Mouse (Mus musculus): Measurements from ENCODE around the gene Hoxa3. TPM values are rescaled to one million over a fixed set of nuclear protein-coding genes. Genes with fewer than 3 reads are reported as not detected.
A peak's percentile ranks its signal among the peaks of the same experiment; 100 is the strongest.

The Hoxa3 gene
- polyA plus RNA-seq, 1 experiment from 2014 or later = 16.0 TPM

- Histone ChIP-seq H3K27ac (ENCODE audit: low read length) (no peak overlapping the region), H3K4me2 (replicated peaks; ENCODE audit: low read depth, low read length) (no peak overlapping the region), H3K4me3 (ENCODE audit: low read depth, low read length) (no peak overlapping the region)
Measured at GRCm38 (mm10) chr6:52247766-52248637, 34.9 kb upstream of the Hoxa3 start.

GRCm38 (mm10) chr6:52246916-52247315, 33.8 kb upstream of the Hoxa3 start:
- 4% methylated on average over 3 of the region's 3 CpGs for WGBS
- H3K4me3 ChIP-seq (ENCODE audit: low read depth, low read length) = no peak overlapping the region
- H3K9ac ChIP-seq (replicated peaks; ENCODE audit: low read depth, low read length) = no peak overlapping the region

More at GRCm38 (mm10) chr6:52247766-52248637, 34.9 kb upstream of the Hoxa3 start:
- no peak for ATAC-seq (ENCODE audit: insufficient number of reproducible peaks, insufficient read depth, low FRiP score, low read depth)
- no peak overlapping the region for H3K9ac ChIP-seq (replicated peaks; ENCODE audit: low read depth, low read length)
- H3K9me3 ChIP-seq (ENCODE audit: control insufficient read depth, low read depth, low read length) = no peaks in the 10 kb centered on the region
- no peaks in the 10 kb centered on the region for H3K4me1 ChIP-seq (ENCODE audit: control insufficient read depth, insufficient read depth, low read length)
- H3K36me3 ChIP-seq (ENCODE audit: control insufficient read depth, insufficient read depth, low read length) = no peaks in the 10 kb centered on the region
- peaks cover 72% of the 10 kb centered on the region for H3K27me3 ChIP-seq (ENCODE audit: control insufficient read depth, insufficient read depth, low read length)
- WGBS = 3% methylated on average over 23 of the region's 23 CpGs

DNA sequence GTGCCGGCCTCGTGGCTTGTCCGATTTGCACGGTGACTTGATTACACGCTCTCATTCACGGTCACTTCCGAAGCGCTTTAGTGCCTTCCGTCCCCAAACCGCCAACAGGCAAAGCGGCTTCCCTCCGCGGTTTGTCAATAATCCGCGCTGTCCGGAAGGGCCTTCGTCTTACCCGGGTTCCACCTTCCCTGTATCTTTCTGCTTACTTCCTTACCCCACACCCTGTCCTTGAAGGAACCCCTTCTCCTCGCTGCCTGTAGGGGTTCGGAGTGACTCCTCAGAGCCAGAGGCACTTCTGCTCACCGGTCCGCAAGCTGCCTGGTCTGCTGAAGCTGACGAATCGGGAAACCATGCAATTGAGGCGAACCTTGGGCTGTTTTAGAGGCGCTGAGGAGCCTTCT, 33.3 kb upstream of the Hoxa3 start:
- under 1% methylated on average over 26 of the region's 26 CpGs for WGBS
- H3K27me3 ChIP-seq (ENCODE audit: control insufficient read depth, insufficient read depth, low read length) = peaks cover 80% of the 10 kb centered on the region
- ATAC-seq (ENCODE audit: insufficient number of reproducible peaks, insufficient read depth, low FRiP score, low read depth) = no peak
- H3K9me3 ChIP-seq (ENCODE audit: control insufficient read depth, low read depth, low read length) = no peaks in the 10 kb centered on the region
- no peak overlapping the region for H3K27ac ChIP-seq (ENCODE audit: low read length)
- H3K4me3 ChIP-seq (ENCODE audit: low read depth, low read length) = no peak overlapping the region
- H3K4me1 ChIP-seq (ENCODE audit: control insufficient read depth, insufficient read depth, low read length) = no peaks in the 10 kb centered on the region
- no peak overlapping the region for H3K4me2 ChIP-seq (replicated peaks; ENCODE audit: low read depth, low read length)
- no peak overlapping the region for H3K9ac ChIP-seq (replicated peaks; ENCODE audit: low read depth, low read length)
- H3K36me3 ChIP-seq (ENCODE audit: control insufficient read depth, insufficient read depth, low read length) = no peaks in the 10 kb centered on the region

More at GRCm38 (mm10) chr6:52246916-52247315, 33.8 kb upstream of the Hoxa3 start:
- H3K4me1 ChIP-seq (ENCODE audit: control insufficient read depth, insufficient read depth, low read length) = no peaks in the 10 kb centered on the region
- no peaks in the 10 kb centered on the region for H3K9me3 ChIP-seq (ENCODE audit: control insufficient read depth, low read depth, low read length)
- no peak overlapping the region for H3K27ac ChIP-seq (ENCODE audit: low read length)
- no peak overlapping the region for H3K4me2 ChIP-seq (replicated peaks; ENCODE audit: low read depth, low read length)
- peaks cover 80% of the 10 kb centered on the region for H3K27me3 ChIP-seq (ENCODE audit: control insufficient read depth, insufficient read depth, low read length)
- no peaks in the 10 kb centered on the region for H3K36me3 ChIP-seq (ENCODE audit: control insufficient read depth, insufficient read depth, low read length)
- no peak for ATAC-seq (ENCODE audit: insufficient number of reproducible peaks, insufficient read depth, low FRiP score, low read depth)

- Histone ChIP-seq H3K27me3 (ENCODE audit: control insufficient read depth, insufficient read depth, low read length) (peaks cover 83% of the 10 kb centered on the region), H3K9me3 (ENCODE audit: control insufficient read depth, low read depth, low read length) (no peaks in the 10 kb centered on the region), H3K4me3 (ENCODE audit: low read depth, low read length) (0 out of 2 replicates have a peak within 1 kb of the TSS, but pooled peaks have one; percentile 8), H3K9ac (replicated peaks; ENCODE audit: low read depth, low read length) (no peak within 1 kb of the TSS), H3K27ac (ENCODE audit: low read length) (no peak within 1 kb of the TSS), H3K4me2 (replicated peaks; ENCODE audit: low read depth, low read length) (no peak within 1 kb of the TSS), H3K36me3 (ENCODE audit: control insufficient read depth, insufficient read depth, low read length) (no peaks in the 10 kb centered on the region), H3K4me1 (ENCODE audit: control insufficient read depth, insufficient read depth, low read length) (no peaks in the 10 kb centered on the region)
- under 1% methylated on average over 20 of the region's 20 CpGs for WGBS
- ATAC-seq (ENCODE audit: insufficient number of reproducible peaks, insufficient read depth, low FRiP score, low read depth) = no peak
Measured at GRCm38 (mm10) chr6:52245757-52246142, 32.6 kb upstream of the Hoxa3 start, which contains the start of gene Hoxa11. Gene Hoxa11 (minus strand): TSS chr6:52245810.

DNA sequence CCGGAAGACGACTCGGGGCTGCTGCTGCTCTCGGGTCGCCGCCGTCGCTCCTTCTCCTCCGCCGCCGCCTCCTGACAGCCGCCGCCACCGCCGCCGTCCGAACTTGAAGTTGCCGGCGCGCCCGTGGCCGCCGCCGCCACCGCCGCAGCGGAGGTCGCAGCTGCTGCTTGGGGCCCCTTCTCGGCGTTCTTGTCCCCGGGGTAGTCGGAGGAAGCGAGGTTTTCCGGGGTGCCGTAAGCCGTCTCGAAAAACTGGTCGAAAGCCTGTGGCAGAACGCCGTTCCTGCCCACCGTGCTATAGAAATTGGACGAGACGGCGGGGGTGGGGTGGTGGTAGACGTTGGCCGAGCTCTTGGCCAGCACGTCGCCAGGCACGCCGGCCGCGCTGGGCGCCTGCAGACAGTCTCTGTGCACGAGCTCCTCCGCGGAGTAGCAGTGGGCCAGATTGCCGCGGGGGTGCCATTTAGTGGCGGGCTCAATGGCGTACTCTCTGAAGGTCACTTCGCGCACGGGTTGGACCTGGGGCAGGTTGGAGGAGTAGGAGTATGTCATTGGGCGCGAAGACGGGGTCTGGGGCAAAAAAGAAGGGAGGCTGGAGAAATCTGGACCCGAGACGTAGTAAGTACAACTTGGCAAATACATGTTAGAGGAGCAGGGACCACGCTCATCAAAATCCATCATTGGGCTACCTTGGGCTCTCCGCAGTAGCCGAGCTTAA, 32.1 kb upstream of the Hoxa3 start:
- H3K36me3 ChIP-seq (ENCODE audit: control insufficient read depth, insufficient read depth, low read length) = no peaks in the 10 kb centered on the region

GRCm38 (mm10) chr6:52244471-52245039, 31.4 kb upstream of the Hoxa3 start:
- Histone ChIP-seq H3K36me3 (ENCODE audit: control insufficient read depth, insufficient read depth, low read length) (no peaks in the 10 kb centered on the region), H3K4me3 (ENCODE audit: low read depth, low read length) (0 out of 2 replicates have a peak overlapping the region, but pooled peaks have one; percentile 8), H3K27me3 (ENCODE audit: control insufficient read depth, insufficient read depth, low read length) (peaks cover 83% of the 10 kb centered on the region), H3K9me3 (ENCODE audit: control insufficient read depth, low read depth, low read length) (no peaks in the 10 kb centered on the region), H3K4me1 (ENCODE audit: control insufficient read depth, insufficient read depth, low read length) (no peaks in the 10 kb centered on the region; the same call in 1 of the 2 replicates), H3K9ac (replicated peaks; ENCODE audit: low read depth, low read length) (no peak overlapping the region), H3K4me2 (replicated peaks; ENCODE audit: low read depth, low read length) (no peak overlapping the region), H3K27ac (ENCODE audit: low read length) (no peak overlapping the region)
- no peak for ATAC-seq (ENCODE audit: insufficient number of reproducible peaks, insufficient read depth, low FRiP score, low read depth)
- 2% methylated on average over 23 of the region's 23 CpGs for WGBS

More for the DNA sequence above, 32.1 kb upstream of the Hoxa3 start:
- H3K9ac ChIP-seq (replicated peaks; ENCODE audit: low read depth, low read length) = no peak overlapping the region
- H3K27ac ChIP-seq (ENCODE audit: low read length) = no peak overlapping the region
- under 1% methylated on average over 71 of the region's 71 CpGs for WGBS
- H3K4me2 ChIP-seq (replicated peaks; ENCODE audit: low read depth, low read length) = no peak overlapping the region
- H3K9me3 ChIP-seq (ENCODE audit: control insufficient read depth, low read depth, low read length) = no peaks in the 10 kb centered on the region
- H3K4me1 ChIP-seq (ENCODE audit: control insufficient read depth, insufficient read depth, low read length) = no peaks in the 10 kb centered on the region; the same call in 1 of the 2 replicates
- ATAC-seq (ENCODE audit: insufficient number of reproducible peaks, insufficient read depth, low FRiP score, low read depth) = no peak
- peaks cover 86% of the 10 kb centered on the region for H3K27me3 ChIP-seq (ENCODE audit: control insufficient read depth, insufficient read depth, low read length)
- 0 out of 2 replicates have a peak overlapping the region, but pooled peaks have one; percentile 8 for H3K4me3 ChIP-seq (ENCODE audit: low read depth, low read length)

DNA sequence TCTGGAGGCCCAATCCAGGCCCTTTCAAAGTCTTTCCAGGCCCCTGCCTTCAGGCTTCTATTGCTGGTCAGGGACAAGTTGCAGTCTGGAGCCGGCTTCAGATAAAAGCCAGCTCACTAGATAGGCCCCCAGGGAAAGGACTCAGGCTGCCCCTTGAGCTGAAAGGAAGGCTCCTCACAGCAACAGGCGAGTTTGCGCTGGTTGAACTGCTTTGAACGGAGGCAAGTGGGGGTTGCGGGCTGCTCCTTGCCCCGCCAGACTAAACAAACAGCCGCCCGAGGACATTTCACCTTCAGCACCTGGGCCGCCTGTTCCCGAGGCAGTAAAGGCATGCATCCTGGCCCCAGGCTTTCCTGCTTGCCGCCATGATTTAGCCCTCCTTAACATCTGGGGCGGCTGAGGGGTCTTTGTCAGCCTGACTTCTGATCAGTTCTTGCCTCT, 30.6 kb upstream of the Hoxa3 start:
- H3K27me3 ChIP-seq (ENCODE audit: control insufficient read depth, insufficient read depth, low read length) = peaks cover 74% of the 10 kb centered on the region
- no peak overlapping the region for H3K4me2 ChIP-seq (replicated peaks; ENCODE audit: low read depth, low read length)
- ATAC-seq (ENCODE audit: insufficient number of reproducible peaks, insufficient read depth, low FRiP score, low read depth) = no peak
- no peak overlapping the region for H3K27ac ChIP-seq (ENCODE audit: low read length)
- WGBS = 0% methylated on average over 12 of the region's 12 CpGs
- H3K4me1 ChIP-seq (ENCODE audit: control insufficient read depth, insufficient read depth, low read length) = no peaks in the 10 kb centered on the region; the same call in 1 of the 2 replicates
- no peaks in the 10 kb centered on the region for H3K36me3 ChIP-seq (ENCODE audit: control insufficient read depth, insufficient read depth, low read length)
- H3K4me3 ChIP-seq (ENCODE audit: low read depth, low read length) = no peak overlapping the region
- H3K9me3 ChIP-seq (ENCODE audit: control insufficient read depth, low read depth, low read length) = no peaks in the 10 kb centered on the region
- H3K9ac ChIP-seq (replicated peaks; ENCODE audit: low read depth, low read length) = no peak overlapping the region

- no peaks in the 10 kb centered on the region for H3K9me3 ChIP-seq (ENCODE audit: control insufficient read depth, low read depth, low read length)
- H3K27me3 ChIP-seq (ENCODE audit: control insufficient read depth, insufficient read depth, low read length) = peaks cover 68% of the 10 kb centered on the region
- H3K36me3 ChIP-seq (ENCODE audit: control insufficient read depth, insufficient read depth, low read length) = no peaks in the 10 kb centered on the region
- H3K4me1 ChIP-seq (ENCODE audit: control insufficient read depth, insufficient read depth, low read length) = no peaks in the 10 kb centered on the region; the same call in 1 of the 2 replicates
- H3K4me2 ChIP-seq (replicated peaks; ENCODE audit: low read depth, low read length) = no peak overlapping the region
- H3K9ac ChIP-seq (replicated peaks; ENCODE audit: low read depth, low read length) = no peak overlapping the region
- no peak overlapping the region for H3K27ac ChIP-seq (ENCODE audit: low read length)
- no peak overlapping the region for H3K4me3 ChIP-seq (ENCODE audit: low read depth, low read length)
- no peak for ATAC-seq (ENCODE audit: insufficient number of reproducible peaks, insufficient read depth, low FRiP score, low read depth)
- 2% methylated on average over 4 of the region's 4 CpGs for WGBS
Measured at GRCm38 (mm10) chr6:52242801-52243332, 29.7 kb upstream of the Hoxa3 start.

Measured in stomach, embryonic 14.5 days (tissue).